Mouse (Mus musculus) embryonic facial prominence, embryonic 13.5 days (tissue): ENCODE results near the gene Mamstr. TPM values are rescaled to one million over a fixed set of nuclear protein-coding genes. Genes with fewer than 3 reads are reported as not detected.
A peak's percentile ranks its signal among the peaks of the same experiment; 100 is the strongest.

Experiments used
- ATAC-seq: fragments of 200-750 bp; cut with Nextera tagmentation; 2 replicates; pipeline ENCODE4 v1.8.0; 2017; ENCODE audit warnings: low read depth; ENCODE audit not compliant: insufficient number of reproducible peaks, insufficient read depth, low FRiP score, low TSS enrichment
- H3K27ac ChIP-seq: fragments of 300-500 bp; sonication (generic); 2 replicates; pipeline ENCODE4 v1.5.1; 2015; ENCODE audit warnings: moderate library complexity, mild to moderate bottlenecking, inconsistent platforms
- H3K27me3 ChIP-seq: fragments of 300-500 bp; sonication (generic); 2 replicates; pipeline ENCODE4 v1.6.1; 2015; ENCODE audit warnings: mild to moderate bottlenecking, inconsistent platforms
- H3K36me3 ChIP-seq: fragments of 300-500 bp; sonication (generic); 2 replicates; pipeline ENCODE4 v1.6.1; 2015; ENCODE audit warnings: mild to moderate bottlenecking, inconsistent platforms
- H3K4me1 ChIP-seq: fragments of 300-500 bp; sonication (generic); 2 replicates; pipeline ENCODE4 v1.6.1; 2015; ENCODE audit warnings: inconsistent platforms
- H3K4me2 ChIP-seq: fragments of 300-500 bp; sonication (generic); 2 replicates; pipeline ENCODE4 v1.6.1; 2015; ENCODE audit warnings: moderate library complexity, mild to moderate bottlenecking, inconsistent platforms
- H3K4me3 ChIP-seq: fragments of 300-500 bp; sonication (generic); 2 replicates; pipeline ENCODE4 v1.5.1; 2015; ENCODE audit warnings: mild to moderate bottlenecking, inconsistent platforms
- H3K9ac ChIP-seq: fragments of 300-500 bp; sonication (generic); 2 replicates; pipeline ENCODE4 v1.6.1; 2015; ENCODE audit warnings: mild to moderate bottlenecking, inconsistent platforms
- H3K9me3 ChIP-seq: fragments of 300-500 bp; sonication (generic); 2 replicates; pipeline ENCODE4 v1.6.1; 2016; ENCODE audit warnings: inconsistent platforms
- WGBS: fragments of 180-500 bp; shearing (Covaris S2); methylation state at CpG from one replicate; pipeline ENCODE4 v1.1.7; 2015; ENCODE audit warnings: mixed read lengths; 5-methylcytosine and 5-hydroxymethylcytosine counted together
- polyA plus RNA-seq: library from polyadenylated mRNA; unstranded; fragments of >200 nt; fragmentation: Nextera tagmentation; extraction: Ambion mirVana; gene quantifications from 2 replicates; pipeline ENCODE4 v1.2.1, GENCODE M21; 2015

The Mamstr gene
- 5.2 and 7.8 TPM in 2 replicates for polyA plus RNA-seq

DNA sequence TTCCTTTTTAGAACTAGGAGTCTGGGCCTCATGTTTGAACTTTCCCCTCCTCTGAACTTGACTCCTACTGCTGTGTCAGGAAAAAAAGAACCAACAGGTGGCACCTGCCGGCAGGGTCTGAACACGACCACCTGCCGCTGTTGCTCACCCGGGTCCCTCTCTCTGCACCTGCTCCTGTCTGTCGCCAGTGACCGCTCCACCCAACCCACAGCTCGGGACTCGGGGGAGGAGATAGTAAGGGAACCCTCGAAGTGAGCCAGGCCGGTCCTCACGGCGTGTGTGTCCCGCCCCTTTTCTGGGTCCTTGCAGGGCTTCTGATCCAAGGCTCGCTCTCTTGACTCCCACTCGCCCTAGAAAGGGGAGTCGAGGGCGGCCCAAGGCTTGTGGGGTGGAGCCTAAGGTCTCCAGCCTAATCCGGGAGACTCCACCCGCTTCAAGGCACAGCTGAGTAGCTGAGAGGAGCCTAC, at the start of gene Mamstr:
TSS of gene Mamstr (plus strand) at position 417 of the 467 bp plus-strand sequence.
- ATAC-seq: no peak
- H3K36me3 ChIP-seq: peaks cover 11% of the 10 kb centered on the region
- 0 out of 2 replicates have a peak, but pooled peaks cover 6% of the 10 kb centered on the region for H3K9me3 ChIP-seq
- H3K4me2 ChIP-seq: peak within 1 kb of the TSS; percentile 60
- no peaks in the 10 kb centered on the region for H3K27me3 ChIP-seq
- H3K4me3 ChIP-seq: no peak within 1 kb of the TSS
- H3K27ac ChIP-seq: peak within 1 kb of the TSS; percentile 95; the same call in 1 of the 2 replicates
- peak within 1 kb of the TSS; percentile 11; the same call in 1 of the 2 replicates for H3K9ac ChIP-seq
- peaks cover 44% of the 10 kb centered on the region for H3K4me1 ChIP-seq
- 17% methylated on average over 19 of the region's 19 CpGs for WGBS

DNA sequence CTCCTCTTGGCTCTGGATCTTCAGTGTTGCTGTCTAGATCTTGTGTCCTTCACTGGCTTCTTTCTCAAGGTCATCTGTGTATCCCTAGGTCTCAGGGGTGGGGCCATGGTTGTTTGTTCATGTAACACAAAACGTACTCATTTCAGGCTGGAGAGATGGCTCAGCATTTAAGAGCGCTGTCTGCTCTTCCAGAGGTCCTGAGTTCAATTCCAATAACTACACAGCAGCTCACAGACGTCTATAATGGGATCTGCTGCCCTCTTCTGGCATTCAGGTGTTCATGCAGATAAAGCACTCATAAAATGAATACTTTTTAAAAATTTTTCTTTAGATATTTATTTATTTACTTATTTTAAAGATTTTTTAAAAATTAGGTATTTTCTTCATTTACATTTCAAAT, 48.9 kb upstream of the Mamstr start:
- H3K27ac ChIP-seq: no peak overlapping the region
- H3K4me3 ChIP-seq: no peak overlapping the region
- ATAC-seq: no peak
- H3K4me1 ChIP-seq: peaks cover 9% of the 10 kb centered on the region; the same call in 1 of the 2 replicates
- no peaks in the 10 kb centered on the region for H3K27me3 ChIP-seq
- 65% methylated on average over 3 of the region's 3 CpGs for WGBS
- no peak overlapping the region for H3K4me2 ChIP-seq
- H3K9me3 ChIP-seq: no peaks in the 10 kb centered on the region
- H3K9ac ChIP-seq: no peak overlapping the region
- H3K36me3 ChIP-seq: peaks cover 16% of the 10 kb centered on the region

DNA sequence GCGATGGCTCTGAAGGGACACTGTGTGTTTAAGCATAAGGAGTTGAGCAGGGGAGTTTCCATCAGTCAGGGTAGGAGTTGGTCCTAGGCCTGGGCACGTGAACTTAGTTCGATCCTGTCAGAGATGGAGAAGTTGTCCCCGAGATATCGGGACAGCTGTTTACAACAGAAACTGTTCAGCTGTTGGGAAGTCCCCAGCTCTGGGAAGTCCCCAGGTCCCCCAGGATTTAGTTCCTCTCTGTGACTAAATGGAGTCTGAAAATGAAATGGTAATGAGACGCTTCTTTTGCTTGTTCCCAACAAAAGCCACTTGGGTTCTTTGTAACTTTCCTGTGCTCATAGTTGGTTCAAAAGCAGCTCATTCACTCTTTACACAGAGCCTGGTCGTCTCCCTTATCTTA, 47.9 kb upstream of the Mamstr start:
- no peak overlapping the region for H3K4me3 ChIP-seq
- no peak overlapping the region for H3K4me2 ChIP-seq
- H3K27ac ChIP-seq: no peak overlapping the region
- ATAC-seq: no peak
- H3K9me3 ChIP-seq: no peaks in the 10 kb centered on the region
- H3K4me1 ChIP-seq: peaks cover 9% of the 10 kb centered on the region; the same call in 1 of the 2 replicates
- H3K36me3 ChIP-seq: peaks cover 10% of the 10 kb centered on the region
- H3K9ac ChIP-seq: no peak overlapping the region
- H3K27me3 ChIP-seq: no peaks in the 10 kb centered on the region
- 81% methylated on average over 7 of the region's 7 CpGs for WGBS

DNA sequence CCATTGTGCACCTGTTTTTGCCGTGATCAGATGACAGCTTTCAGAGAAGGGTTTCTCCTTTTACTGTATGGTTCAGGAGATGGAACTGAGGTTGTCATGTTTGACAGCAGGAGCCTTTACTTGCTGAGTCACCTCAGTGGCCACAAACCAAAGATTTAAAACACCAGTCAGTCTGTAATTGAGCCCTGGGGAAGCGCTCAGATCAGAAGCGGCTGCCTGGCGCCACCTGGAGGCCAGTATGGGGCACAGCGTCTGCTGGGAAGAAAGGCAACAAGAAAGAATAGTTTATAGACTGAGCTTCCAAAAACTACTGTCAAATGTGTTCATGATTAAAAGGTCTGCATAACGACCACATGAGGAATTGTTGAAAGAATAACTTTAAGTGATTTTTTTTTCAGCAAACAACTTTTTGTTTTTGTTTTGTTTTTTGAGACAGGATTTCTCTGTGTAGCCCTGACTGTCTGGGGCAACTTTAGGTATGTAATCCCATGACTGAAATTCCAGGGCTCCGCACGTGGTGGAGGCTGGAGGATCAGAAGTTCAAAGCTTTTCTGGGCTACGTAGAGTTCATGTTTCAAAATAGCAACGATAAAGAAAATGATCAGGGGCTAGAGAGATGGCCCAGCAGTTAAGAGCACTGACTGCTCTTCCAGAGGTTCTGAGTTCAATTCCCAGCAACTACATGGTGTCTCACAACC, 46.5 kb upstream of the Mamstr start:
- H3K4me1 ChIP-seq: peaks cover 9% of the 10 kb centered on the region; the same call in 1 of the 2 replicates
- 14% methylated on average over 10 of the region's 10 CpGs for WGBS
- H3K27me3 ChIP-seq: no peaks in the 10 kb centered on the region
- H3K4me2 ChIP-seq: no peak overlapping the region
- no peak for ATAC-seq
- H3K27ac ChIP-seq: no peak overlapping the region
- H3K4me3 ChIP-seq: no peak overlapping the region
- H3K9me3 ChIP-seq: no peaks in the 10 kb centered on the region
- peaks cover under 1% of the 10 kb centered on the region; the same call in 1 of the 2 replicates for H3K36me3 ChIP-seq
- no peak overlapping the region for H3K9ac ChIP-seq

DNA sequence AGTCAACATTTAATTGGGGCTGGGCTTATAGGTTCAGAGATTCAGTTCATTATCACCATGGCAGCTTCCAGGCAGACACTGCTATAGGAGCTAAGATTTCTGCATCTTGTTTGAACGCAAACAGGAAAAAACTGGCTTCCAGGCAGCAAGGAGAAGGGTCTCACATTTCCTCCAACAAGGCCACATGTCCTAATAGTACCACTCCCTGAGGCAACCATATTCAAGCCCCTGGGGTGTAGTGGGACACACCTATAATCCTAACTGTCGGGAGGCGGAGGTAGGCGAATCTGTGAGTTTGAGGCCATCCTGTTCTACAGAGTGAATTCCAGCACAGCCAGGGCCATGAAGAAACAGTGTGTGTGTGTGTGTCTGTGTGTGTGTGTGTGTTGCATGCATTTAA, 44.6 kb upstream of the Mamstr start:
- Histone ChIP-seq H3K9ac (no peak overlapping the region), H3K9me3 (no peaks in the 10 kb centered on the region), H3K4me2 (no peak overlapping the region), H3K4me1 (peaks cover 4% of the 10 kb centered on the region; the same call in 1 of the 2 replicates), H3K27ac (no peak overlapping the region), H3K4me3 (no peak overlapping the region), H3K36me3 (no peaks in the 10 kb centered on the region), H3K27me3 (no peaks in the 10 kb centered on the region)
- WGBS: 63% methylated on average over 4 of the region's 4 CpGs
- ATAC-seq: no peak

DNA sequence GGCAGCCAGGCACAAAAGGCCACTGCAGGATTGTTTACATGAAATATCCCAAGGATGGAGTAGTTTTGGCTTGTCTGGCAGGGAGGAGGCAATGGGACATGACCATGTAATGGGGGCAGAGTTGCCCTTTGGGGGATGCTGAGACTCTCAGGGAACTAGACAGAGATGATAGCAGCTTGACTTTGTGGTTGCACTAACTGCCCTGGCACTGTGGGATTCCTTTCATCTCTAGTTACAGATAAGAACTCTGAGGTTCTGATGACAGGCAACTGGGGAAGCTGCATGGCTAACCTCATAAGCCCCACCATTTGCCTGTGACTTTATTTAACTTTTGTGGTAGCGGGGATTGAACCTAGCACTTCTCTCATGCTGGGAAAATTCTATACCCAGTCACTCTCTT, 43.7 kb upstream of the Mamstr start:
- H3K4me2 ChIP-seq: no peak overlapping the region
- ATAC-seq: no peak
- no peaks in the 10 kb centered on the region for H3K9me3 ChIP-seq
- H3K4me1 ChIP-seq: peaks cover 4% of the 10 kb centered on the region; the same call in 1 of the 2 replicates
- 80% methylated on average over 1 of the region's 1 CpGs for WGBS
- H3K27me3 ChIP-seq: no peaks in the 10 kb centered on the region
- no peak overlapping the region for H3K27ac ChIP-seq
- no peak overlapping the region for H3K4me3 ChIP-seq
- no peaks in the 10 kb centered on the region for H3K36me3 ChIP-seq
- no peak overlapping the region for H3K9ac ChIP-seq

DNA sequence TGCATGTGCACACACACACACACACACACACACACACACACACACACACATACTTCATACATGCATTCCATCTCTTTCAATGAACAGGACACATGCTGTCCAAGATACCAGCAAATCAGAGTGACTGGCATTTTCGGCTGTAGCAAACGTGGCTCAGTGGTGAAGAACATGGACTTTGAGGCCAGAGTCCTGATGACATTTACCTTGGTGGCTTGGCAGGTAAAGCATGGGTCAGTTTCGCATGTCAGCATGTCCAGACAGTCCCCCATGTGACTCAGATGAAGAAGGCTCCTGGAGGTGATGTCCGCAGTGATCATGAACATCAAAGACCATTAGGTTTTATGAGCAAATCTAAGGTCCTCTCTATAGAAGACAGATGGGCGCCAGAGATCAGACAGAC, 42.8 kb upstream of the Mamstr start:
- H3K27me3 ChIP-seq: no peaks in the 10 kb centered on the region
- H3K4me3 ChIP-seq: no peak overlapping the region
- no peak overlapping the region for H3K27ac ChIP-seq
- H3K4me1 ChIP-seq: peaks cover 4% of the 10 kb centered on the region; the same call in 1 of the 2 replicates
- H3K36me3 ChIP-seq: no peaks in the 10 kb centered on the region
- no peak overlapping the region for H3K9ac ChIP-seq
- no peak for ATAC-seq
- H3K9me3 ChIP-seq: no peaks in the 10 kb centered on the region
- H3K4me2 ChIP-seq: no peak overlapping the region
- 85% methylated on average over 5 of the region's 5 CpGs for WGBS

DNA sequence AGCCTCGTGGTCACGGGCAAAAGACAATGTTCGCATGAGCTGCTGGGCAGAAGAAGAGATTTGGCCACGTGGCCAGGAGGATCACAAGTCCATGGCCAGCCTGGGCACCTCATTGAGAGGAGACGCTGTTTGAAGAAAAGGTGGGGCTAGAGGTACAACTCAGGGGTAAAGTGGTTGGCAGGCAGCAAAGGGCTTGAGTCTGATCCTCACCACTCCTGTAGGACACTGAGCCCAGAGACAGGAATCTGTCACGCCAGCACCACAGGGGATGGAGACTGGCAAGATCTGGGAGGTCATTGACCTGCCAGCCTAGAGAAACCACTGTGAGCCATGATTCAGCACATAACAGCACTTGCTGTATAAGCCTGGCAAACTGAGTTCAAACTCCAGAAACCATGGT, 42.2 kb upstream of the Mamstr start:
- WGBS: 87% methylated on average over 6 of the region's 6 CpGs
- H3K4me1 ChIP-seq: peaks cover 4% of the 10 kb centered on the region; the same call in 1 of the 2 replicates
- no peaks in the 10 kb centered on the region for H3K9me3 ChIP-seq
- H3K36me3 ChIP-seq: no peaks in the 10 kb centered on the region
- H3K27ac ChIP-seq: no peak overlapping the region
- no peak for ATAC-seq
- no peak overlapping the region for H3K9ac ChIP-seq
- H3K27me3 ChIP-seq: no peaks in the 10 kb centered on the region
- H3K4me3 ChIP-seq: no peak overlapping the region
- H3K4me2 ChIP-seq: no peak overlapping the region

DNA sequence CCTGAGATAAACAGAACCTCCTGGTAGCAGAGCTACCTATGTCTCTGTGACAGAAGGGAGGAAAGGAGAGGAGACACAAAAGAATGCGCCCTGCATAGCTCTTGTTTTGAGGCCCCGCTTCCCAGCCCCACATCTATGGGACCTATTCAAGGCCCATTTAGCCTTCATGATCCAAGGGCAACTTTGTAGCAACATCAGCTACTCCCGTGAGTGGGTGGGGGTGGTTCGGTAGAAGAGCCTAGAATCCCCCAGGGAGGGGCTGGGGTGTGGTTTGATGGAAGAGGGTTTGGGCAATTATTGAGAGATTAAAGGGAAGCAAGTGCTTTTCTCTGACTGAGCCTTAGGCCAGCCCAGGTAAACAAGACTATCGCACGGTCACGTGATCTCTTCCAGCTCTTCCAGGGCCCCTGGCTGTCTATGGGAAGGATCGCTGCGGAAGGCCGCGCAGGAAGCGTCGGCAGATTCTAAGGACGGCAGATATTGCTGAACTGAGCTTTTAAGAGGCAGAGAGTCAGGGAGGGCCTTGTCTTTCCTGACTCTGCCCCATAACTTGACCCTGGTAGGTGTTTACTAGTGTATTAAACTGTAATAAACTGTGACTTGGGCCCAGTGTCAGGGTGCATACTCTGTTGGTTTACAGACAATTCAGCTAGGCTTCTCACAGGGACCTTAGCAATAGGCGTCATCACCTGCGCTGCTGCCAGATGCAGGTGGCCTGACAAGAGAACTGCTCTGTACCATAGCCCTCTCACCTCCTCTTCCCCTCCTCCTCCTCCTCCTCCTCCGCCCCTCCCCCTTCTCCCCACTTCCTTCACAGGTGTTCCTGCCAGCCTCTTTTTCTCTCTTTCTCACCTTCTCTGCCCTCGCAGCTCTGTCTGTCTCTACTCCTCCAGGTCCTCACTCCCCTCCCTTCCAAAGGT, 40.6 kb upstream of the Mamstr start:
- Histone ChIP-seq H3K9ac (0 out of 2 replicates have a peak overlapping the region, but pooled peaks have one; percentile 32), H3K4me1 (peaks cover 4% of the 10 kb centered on the region; the same call in 1 of the 2 replicates), H3K9me3 (no peaks in the 10 kb centered on the region), H3K36me3 (no peaks in the 10 kb centered on the region), H3K27me3 (no peaks in the 10 kb centered on the region), H3K27ac (no peak overlapping the region), H3K4me2 (no peak overlapping the region), H3K4me3 (no peak overlapping the region)
- ATAC-seq: no peak
- WGBS: 41% methylated on average over 18 of the region's 18 CpGs

DNA sequence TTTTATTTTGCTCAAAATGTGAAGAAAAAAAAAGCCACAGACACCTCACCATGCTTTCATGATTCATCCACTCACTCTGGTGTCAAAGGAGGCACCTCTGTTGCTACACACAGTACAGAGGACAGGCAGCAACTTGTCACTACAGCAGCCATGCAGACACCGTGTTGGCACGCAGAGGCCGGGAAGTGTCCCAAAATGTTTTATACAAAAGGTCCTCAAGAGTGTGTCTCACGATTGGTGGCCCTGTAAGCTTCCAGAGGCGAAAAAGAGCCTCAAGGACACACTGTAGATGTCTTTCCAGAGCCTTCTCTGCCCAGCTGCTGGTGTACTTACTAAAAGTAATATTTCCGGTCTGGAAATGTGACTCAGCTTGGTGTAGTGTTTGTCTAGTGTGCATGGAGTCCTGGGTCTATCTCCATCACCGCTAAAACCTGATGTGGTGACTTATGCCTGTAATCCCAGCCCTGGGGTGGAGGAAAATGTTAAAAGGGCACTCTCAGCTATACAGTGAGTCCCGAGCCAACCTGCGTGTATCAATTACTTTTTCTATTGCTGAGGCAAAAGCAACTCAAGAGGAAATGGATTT, 34.0 kb upstream of the Mamstr start:
- no peaks in the 10 kb centered on the region for H3K36me3 ChIP-seq
- no peaks in the 10 kb centered on the region for H3K27me3 ChIP-seq
- H3K9ac ChIP-seq: no peak overlapping the region
- ATAC-seq: no peak
- H3K9me3 ChIP-seq: no peaks in the 10 kb centered on the region
- no peak overlapping the region for H3K4me2 ChIP-seq
- no peak overlapping the region for H3K4me3 ChIP-seq
- 0 out of 2 replicates have a peak overlapping the region, but pooled peaks have one; percentile 11 for H3K27ac ChIP-seq
- 70% methylated on average over 9 of the region's 9 CpGs for WGBS
- H3K4me1 ChIP-seq: no peaks in the 10 kb centered on the region

DNA sequence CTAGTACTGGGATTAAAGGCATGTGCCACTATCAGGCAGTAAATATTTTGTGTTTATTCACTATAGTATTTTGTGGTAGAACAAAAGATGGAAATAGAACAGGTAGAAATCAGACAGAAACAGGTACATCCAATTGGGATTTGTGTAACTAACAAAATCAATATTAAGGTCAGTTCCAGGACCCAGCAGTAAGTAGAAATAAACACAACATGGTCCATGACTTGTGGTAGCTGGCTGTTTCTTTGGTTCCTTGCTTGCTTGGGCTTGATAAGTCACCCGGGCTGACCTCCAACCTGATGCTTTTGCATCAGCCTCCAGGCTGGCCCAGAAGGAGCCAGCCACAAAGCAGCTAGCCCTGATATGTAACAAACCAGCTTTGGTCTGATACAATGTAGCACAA, 30.3 kb upstream of the Mamstr start:
- ATAC-seq: no peak
- Histone ChIP-seq H3K9me3 (no peaks in the 10 kb centered on the region), H3K4me2 (no peak overlapping the region), H3K27ac (no peak overlapping the region), H3K36me3 (no peaks in the 10 kb centered on the region), H3K4me3 (no peak overlapping the region), H3K27me3 (no peaks in the 10 kb centered on the region), H3K9ac (no peak overlapping the region), H3K4me1 (no peaks in the 10 kb centered on the region)
- 63% methylated on average over 1 of the region's 1 CpGs for WGBS
